Mouse (Mus musculus): Measurements from ENCODE around the gene F2r.

F2r gene

GRCm38 (mm10) chr13:95630747-95631146, 12.5 kb upstream of the F2r start:
- no peak for DNase-seq (ENCODE audit: low spot score)

GRCm38 (mm10) chr13:95629751-95630150, 11.5 kb upstream of the F2r start:
- no peak for DNase-seq (ENCODE audit: low spot score)

GRCm38 (mm10) chr13:95626696-95627095, 8.4 kb upstream of the F2r start:
- no peak for DNase-seq (ENCODE audit: low spot score)

- no peak for DNase-seq (ENCODE audit: low spot score)
These were observed 4.8 kb upstream of the F2r start for GRCm38 (mm10) chr13:95623042-95623441.

GRCm38 (mm10) chr13:95621563-95621962, 3.3 kb upstream of the F2r start:
- no peak for DNase-seq (ENCODE audit: low spot score)

- no peak for DNase-seq (ENCODE audit: low spot score)
These were observed 572 bp upstream of the F2r start for GRCm38 (mm10) chr13:95618859-95619258.

GRCm38 (mm10) chr13:95617671-95618171, 566 bp downstream of the F2r start:
- no peak for DNase-seq (ENCODE audit: low spot score)

GRCm38 (mm10) chr13:95617082-95617670, 1.1 kb downstream of the F2r start:
- DNase-seq (ENCODE audit: low spot score): no peak

- DNase-seq (ENCODE audit: low spot score): no peak
These were observed 1.8 kb downstream of the F2r start for GRCm38 (mm10) chr13:95616512-95616911.

GRCm38 (mm10) chr13:95614757-95615156, 3.5 kb downstream of the F2r start:
- no peak for DNase-seq (ENCODE audit: low spot score)

GRCm38 (mm10) chr13:95612243-95612642, 6.0 kb downstream of the F2r start:
- no peak for DNase-seq (ENCODE audit: low spot score)

GRCm38 (mm10) chr13:95611752-95612151, 6.5 kb downstream of the F2r start:
- DNase-seq (ENCODE audit: low spot score): no peak

- DNase-seq (ENCODE audit: low spot score): no peak
These were observed 7.3 kb downstream of the F2r start for GRCm38 (mm10) chr13:95610786-95611562.

GRCm38 (mm10) chr13:95609088-95609420, 9.2 kb downstream of the F2r start:
- no peak for DNase-seq (ENCODE audit: low spot score)

- DNase-seq (ENCODE audit: low spot score): no peak
These were observed 9.7 kb downstream of the F2r start for GRCm38 (mm10) chr13:95608416-95609087.

- no peak for DNase-seq (ENCODE audit: low spot score)
These were observed 11.3 kb downstream of the F2r start for GRCm38 (mm10) chr13:95607019-95607418.

- no peak for DNase-seq (ENCODE audit: low spot score)
These were observed 14.0 kb downstream of the F2r start for GRCm38 (mm10) chr13:95604288-95604687.

GRCm38 (mm10) chr13:95599833-95600359, 18.4 kb downstream of the F2r start:
- no peak for DNase-seq (ENCODE audit: low spot score)

GRCm38 (mm10) chr13:95598232-95598920, 19.9 kb downstream of the F2r start:
- no peak for DNase-seq (ENCODE audit: low spot score)

GRCm38 (mm10) chr13:95597578-95597977, 20.7 kb downstream of the F2r start:
- DNase-seq (ENCODE audit: low spot score): no peak

- no peak for DNase-seq (ENCODE audit: low spot score)
These were observed 21.6 kb downstream of the F2r start for GRCm38 (mm10) chr13:95596689-95597088.

- DNase-seq (ENCODE audit: low spot score): no peak
These were observed 22.4 kb downstream of the F2r start for GRCm38 (mm10) chr13:95595921-95596320.

All from layer of hippocampus, adult 9-10 months (tissue).